Mouse (Mus musculus) retina, embryonic 14.5 days (tissue): Measurements from ENCODE around the gene Glrx2.

Experiments used
- DNase-seq: peaks from one replicate; pipeline ENCODE4 v3.0.0-alpha.2; 2015; ENCODE audit warnings: low spot score

Glrx2 gene

DNA sequence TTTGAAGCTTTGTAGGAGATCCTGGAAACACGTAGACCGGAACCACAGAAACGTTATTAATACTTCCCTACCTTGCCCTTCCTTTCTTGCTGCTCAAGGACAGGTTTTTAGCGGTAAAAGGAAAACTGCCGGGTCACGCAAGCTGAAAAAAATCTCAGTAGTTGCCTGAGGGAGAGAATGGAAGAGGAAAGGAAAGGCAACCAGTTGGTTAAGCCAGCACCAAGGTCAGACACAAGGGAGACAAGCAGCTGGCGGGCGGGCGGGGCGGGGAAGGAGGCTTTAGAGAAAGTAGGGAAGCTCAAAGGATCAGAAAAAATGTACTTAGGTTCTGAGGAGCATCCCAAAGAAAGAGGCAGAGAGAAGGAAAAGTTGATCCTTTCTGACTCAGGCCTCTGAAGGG is 29.7 kb downstream of the Glrx2 start:
- no peak for DNase-seq

DNA sequence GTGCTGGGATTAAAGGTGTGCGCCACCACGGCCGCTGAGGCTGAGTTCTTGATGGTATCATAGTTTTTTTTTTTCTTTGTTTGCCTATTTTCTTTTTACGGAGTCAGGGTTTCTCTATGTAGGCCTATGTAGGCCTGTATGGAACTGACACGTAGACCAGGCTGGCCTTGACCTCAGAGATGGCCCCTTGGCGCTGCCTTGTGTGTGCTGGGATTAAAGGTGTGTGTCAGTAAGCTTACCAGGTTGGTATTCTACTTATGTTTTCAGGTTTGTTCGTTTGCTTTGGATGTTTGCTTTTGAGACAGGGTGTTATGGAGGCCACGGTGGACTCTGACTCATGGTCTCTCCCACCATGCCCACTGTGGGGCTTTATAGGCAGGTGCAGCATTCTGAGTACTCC is 46.0 kb downstream of the Glrx2 start:
- no peak for DNase-seq

DNA sequence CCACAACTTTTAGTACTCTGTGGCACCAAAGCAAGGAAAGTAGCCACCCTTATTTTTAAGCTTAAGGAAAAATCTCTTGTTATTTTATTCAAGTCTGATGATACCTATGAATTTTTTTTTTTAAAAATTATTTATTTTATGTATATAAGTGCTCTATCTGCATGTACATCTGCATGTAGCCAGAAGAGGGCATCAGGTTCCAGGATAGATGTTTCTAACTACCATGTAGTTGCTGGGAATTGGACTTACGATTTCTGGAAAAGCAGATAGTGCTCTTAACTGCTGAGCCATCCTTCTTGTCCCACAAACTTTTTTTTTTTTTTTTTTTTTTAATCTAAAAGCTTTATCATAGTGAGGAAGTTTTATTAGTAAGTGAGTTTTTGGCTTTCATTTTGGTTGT is 48.3 kb downstream of the Glrx2 start:
- DNase-seq = no peak

GRCm38 (mm10) chr1:143765801-143766200 is 49.7 kb downstream of the Glrx2 start:
- no peak for DNase-seq

- no peak for DNase-seq
Measured at GRCm38 (mm10) chr1:143766238-143766637, 50.1 kb downstream of the Glrx2 start.

DNA sequence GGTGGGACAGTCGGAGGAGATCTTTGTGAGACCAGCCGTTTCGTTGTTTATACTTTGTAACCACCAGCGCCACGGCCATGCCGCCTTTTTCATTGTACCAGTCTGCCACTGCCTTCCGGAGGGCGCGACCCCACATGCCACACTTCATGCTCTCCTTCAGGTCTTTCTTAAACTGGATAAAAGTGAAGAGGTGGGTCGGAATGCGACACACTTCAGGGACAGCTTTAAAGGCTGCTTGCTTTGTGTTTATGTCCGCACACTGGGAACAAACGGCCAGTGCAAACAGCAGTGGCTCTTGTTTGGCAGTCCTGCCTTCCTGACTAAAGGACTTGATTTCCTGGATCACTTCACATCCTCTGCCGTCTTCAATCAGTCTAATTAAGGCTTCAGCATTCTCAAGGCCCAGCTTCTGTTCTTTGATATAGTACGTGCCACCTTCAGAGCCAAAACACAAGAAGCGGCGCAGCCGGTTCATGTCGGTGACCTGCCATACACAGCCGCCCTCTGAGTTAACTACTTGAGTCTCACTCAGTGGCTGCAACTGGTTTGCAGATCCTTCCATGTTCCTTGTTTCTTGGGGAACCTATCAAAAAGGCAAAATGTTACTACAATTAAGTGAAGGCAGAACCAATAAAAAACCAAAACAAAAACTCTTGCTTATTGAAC is 54.4 kb downstream of the Glrx2 start:
- no peak for DNase-seq

DNA sequence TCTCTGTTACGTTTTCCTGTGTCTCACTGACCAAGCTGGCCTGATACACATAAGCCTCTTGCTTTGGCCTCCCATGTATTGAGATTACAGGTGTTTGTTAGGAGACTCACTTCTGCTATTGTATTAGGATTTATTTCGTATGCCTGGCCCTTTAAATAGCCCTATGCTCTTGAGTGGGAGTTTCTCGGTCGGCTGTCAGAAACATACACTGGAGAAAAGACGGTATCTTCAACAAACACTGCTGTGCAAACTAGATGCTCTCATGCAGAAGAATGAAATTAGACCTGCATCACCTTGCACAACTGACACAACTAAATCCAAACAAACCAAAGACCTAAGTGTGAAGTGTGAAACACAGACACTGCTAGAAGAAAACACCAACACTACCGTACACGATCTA is 56.9 kb downstream of the Glrx2 start:
- DNase-seq = no peak

DNA sequence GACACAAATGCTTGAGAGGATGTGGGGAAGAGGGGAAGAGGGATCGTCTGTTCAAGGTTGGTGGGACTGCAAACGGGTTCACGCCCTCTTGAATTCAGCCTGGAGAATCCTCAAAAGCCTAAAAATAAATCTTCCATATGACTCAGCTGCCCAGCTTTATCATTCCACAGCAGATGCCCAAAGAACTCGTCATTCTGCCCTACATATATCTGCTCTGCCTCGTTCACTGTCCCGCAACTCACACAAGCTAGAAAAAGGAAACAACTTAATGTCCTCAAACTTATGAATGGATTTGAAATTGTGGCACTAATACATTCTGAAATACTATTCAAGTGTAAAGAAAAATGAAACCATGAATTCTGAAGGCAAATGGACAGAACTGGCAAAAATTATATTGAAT is 57.8 kb downstream of the Glrx2 start:
- DNase-seq = no peak

GRCm38 (mm10) chr1:143776446-143777411 is 60.6 kb downstream of the Glrx2 start, which contains the start of the genes Trove2 and Uchl5:
TSS of gene Trove2 (minus strand) at chr1:143777068.
TSS of gene Uchl5 (plus strand) at chr1:143777272.
- peak; percentile 96 for DNase-seq

DNA sequence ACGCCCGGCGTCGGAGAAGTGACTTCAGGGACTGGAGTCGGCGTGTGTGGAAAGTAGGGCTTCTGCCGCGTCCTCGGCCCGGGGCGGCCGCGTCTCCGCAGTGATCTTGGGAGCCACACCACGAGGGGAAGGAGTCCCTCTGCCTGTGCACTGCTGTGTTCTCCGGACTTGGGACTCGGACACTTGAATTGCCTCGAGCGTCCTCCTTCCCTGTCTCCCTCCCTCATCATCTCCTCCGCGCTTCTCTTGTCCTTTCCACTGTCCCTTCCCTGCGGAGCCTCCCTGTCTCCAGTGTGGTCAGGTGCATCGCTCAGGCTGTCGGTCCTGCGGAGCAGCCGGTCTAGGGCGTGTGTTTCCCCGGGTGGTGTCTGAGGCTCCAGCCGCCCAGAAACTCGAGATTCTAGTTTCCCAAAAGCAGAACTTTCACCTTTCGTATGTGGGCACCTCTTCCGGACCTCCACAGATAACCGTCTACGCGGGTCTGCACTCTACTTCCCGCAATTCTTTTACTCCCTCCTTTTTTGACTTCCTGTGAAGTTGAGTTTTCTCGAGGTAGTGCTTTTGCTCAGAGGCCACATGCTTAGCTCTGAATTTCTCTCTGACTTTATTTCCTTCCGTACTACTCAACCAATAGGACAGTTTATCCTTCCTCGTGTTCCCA is 61.5 kb downstream of the Glrx2 start:
- DNase-seq = no peak

- peak; percentile 46 for DNase-seq
Measured at GRCm38 (mm10) chr1:143788584-143789227, 72.6 kb downstream of the Glrx2 start.
